Mouse (Mus musculus) olfactory bulb, adult 2 months (tissue): ENCODE data around the gene Fbxw11.

ENCODE experiments used
- CTCF ChIP-seq: fragments of 200-500 bp; IDR thresholded peaks from 2 replicates; pipeline ENCODE4 v1.5.1; 2012; ENCODE audit warnings: low read depth, mild to moderate bottlenecking, low read length, moderate library complexity; ENCODE audit not compliant: insufficient read depth
- POLR2A ChIP-seq: fragments of 200-500 bp; IDR thresholded peaks from 2 replicates; pipeline ENCODE4 v1.6.1; 2012; ENCODE audit warnings: mild to moderate bottlenecking, low read depth, low read length, moderate library complexity; ENCODE audit not compliant: insufficient read depth

GRCm38 (mm10) chr11:32732467-32732866 lies 89.9 kb downstream of the Fbxw11 start:
- TF ChIP-seq CTCF (no peak), POLR2A (no peak)
